Mouse (Mus musculus) liver, adult 2 months (tissue): ENCODE measurements at regions not wholly inside any gene's neighbourhood (a gene's known extent, or its start where the extent isn't known, plus 50 kb on each side); places are given as distances from the start of the nearest gene placed in this dataset.

Source experiments
- CTCF ChIP-seq: fragments of 200-500 bp; IDR thresholded peaks from 2 replicates; pipeline ENCODE4 v1.5.1; 2011; ENCODE audit warnings: low read depth, low read length, control low read depth
- POLR2A ChIP-seq: fragments of 200-500 bp; IDR thresholded peaks from 2 replicates; pipeline ENCODE4 v1.6.1; 2011; ENCODE audit warnings: low read length, control low read depth; ENCODE audit not compliant: insufficient read depth; ENCODE audit errors: extremely low read depth

DNA sequence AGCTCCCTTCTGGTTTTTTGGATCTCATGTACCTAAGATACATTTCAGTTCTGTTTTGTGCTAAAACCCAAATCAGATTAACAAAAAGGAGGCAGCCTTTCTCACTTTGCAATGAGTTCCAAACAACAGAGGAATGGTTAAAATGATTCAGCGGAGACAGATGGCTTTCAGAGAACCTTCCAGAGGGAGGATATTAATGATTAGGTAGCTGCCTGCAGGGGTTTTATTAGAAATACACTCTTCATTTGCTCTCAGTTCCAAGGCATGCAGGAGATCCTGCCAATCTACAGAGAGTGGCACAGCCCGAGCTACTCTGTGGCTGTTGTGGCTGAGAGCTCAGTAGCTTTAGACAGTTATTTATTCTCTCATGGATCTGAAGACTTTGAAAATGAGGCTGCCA, 162.4 kb downstream of the Rsl24d1 start:
- TF ChIP-seq CTCF, result no peak
- TF ChIP-seq POLR2A, result no peak
